Mouse (Mus musculus) thymus, adult 2 months (tissue): ENCODE results near the gene Dnajb1. TPM values are rescaled to one million over a fixed set of nuclear protein-coding genes. Genes with fewer than 3 reads are reported as not detected.
A peak's percentile ranks its signal among the peaks of the same experiment; 100 is the strongest.

Source experiments
- DNase-seq: peaks from one replicate; pipeline ENCODE4 v3.0.0; 2021
- H3K27ac ChIP-seq: fragments of 200-500 bp; 2 replicates; pipeline ENCODE4 v1.5.1; 2012; ENCODE audit warnings: low read length, control low read depth; ENCODE audit not compliant: control insufficient read depth, insufficient read depth
- H3K27me3 ChIP-seq: fragments of 200-500 bp; 2 replicates; pipeline ENCODE4 v1.6.1; 2012; ENCODE audit warnings: mild to moderate bottlenecking, low read length, moderate library complexity, mixed read lengths; ENCODE audit not compliant: control insufficient read depth, insufficient read depth
- H3K36me3 ChIP-seq: fragments of 200-500 bp; 2 replicates; pipeline ENCODE4 v1.6.1; 2012; ENCODE audit warnings: mild to moderate bottlenecking, low read length, moderate library complexity; ENCODE audit not compliant: control insufficient read depth, insufficient read depth
- H3K4me1 ChIP-seq: fragments of 200-500 bp; replicated peaks from 2 replicates; pipeline ENCODE4 v1.6.1; 2012; ENCODE audit warnings: low read length; ENCODE audit not compliant: control insufficient read depth, insufficient read depth
- H3K4me3 ChIP-seq: fragments of 200-500 bp; 2 replicates; pipeline ENCODE4 v1.5.1; 2012; ENCODE audit warnings: mild to moderate bottlenecking, low read length, control low read depth, moderate library complexity; ENCODE audit not compliant: control insufficient read depth, insufficient read depth
- CTCF ChIP-seq: fragments of 200-500 bp; IDR thresholded peaks from 2 replicates; pipeline ENCODE4 v1.5.1; 2012; ENCODE audit warnings: mild to moderate bottlenecking, control low read depth, low read length, moderate library complexity, borderline replicate concordance; ENCODE audit not compliant: control insufficient read depth, poor library complexity, insufficient read depth; ENCODE audit errors: extremely low read depth
- POLR2A ChIP-seq: fragments of 200-500 bp; IDR thresholded peaks from 2 replicates; pipeline ENCODE4 v1.6.1; 2012; ENCODE audit warnings: mild to moderate bottlenecking, low read length, control low read depth, moderate library complexity; ENCODE audit not compliant: control insufficient read depth, poor library complexity, insufficient read depth; ENCODE audit errors: extremely low read depth
- WGBS: fragments of 180-500 bp; shearing (Covaris S2); methylation state at CpG from one replicate; pipeline ENCODE4 v1.1.7; 2018; 5-methylcytosine and 5-hydroxymethylcytosine counted together
- polyA plus RNA-seq: library from polyadenylated mRNA; depleted of rRNA; stranded (reverse); fragments of >200 nt; gene quantifications from 2 replicates; pipeline ENCODE4 v1.2.3, GENCODE M21; 2012

The Dnajb1 gene
- polyA plus RNA-seq, 1 experiment: 87.1 TPM

DNA sequence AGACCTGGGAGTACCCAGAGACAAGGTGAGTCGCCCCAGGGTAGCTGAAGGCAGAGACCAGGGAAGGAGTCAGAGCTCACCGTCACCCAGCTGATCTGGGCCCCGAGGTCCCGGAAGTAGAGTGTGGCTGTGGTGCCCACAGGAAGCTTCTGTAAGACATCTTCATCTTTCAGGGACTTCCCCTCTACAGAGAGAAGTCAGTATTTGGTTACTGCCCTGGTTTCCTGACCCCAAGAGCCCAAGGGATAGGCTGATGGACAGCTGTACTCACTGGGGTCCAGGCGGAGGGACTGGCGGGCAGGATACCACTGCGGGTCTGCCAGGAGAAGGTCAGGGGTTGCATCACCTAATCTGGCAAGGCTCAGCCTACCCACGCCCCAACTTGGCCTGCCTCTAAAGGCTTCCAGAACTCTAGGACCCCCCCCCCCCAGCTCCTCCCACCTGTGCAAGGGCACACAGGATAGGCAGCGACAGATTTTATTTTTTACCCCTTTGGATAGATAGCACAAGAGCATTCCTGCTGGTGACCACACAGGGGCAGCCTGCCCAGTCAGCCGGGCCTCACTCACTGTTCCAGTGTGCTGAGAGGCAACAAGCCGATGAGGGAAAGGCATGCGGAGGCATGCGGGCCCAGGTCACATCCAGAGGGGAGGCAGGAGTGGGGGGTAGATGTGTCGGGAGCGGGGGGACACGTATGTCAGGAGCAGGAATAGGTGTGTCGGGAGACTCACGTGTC is 34.7 kb upstream of the Dnajb1 start:
- no peak for TF ChIP-seq CTCF
- peak; percentile 48 for TF ChIP-seq POLR2A
- DNase-seq: peak; percentile 71
- peak overlapping the region; percentile 57 for H3K4me3 ChIP-seq

GRCm38 (mm10) chr8:83574631-83575315 is 33.2 kb upstream of the Dnajb1 start:
- Histone ChIP-seq H3K4me1 (peaks cover 24% of the 10 kb centered on the region), H3K27me3 (no peaks in the 10 kb centered on the region), H3K27ac (no peak overlapping the region), H3K36me3 (peaks cover 8% of the 10 kb centered on the region), H3K4me3 (no peak overlapping the region)
- 90% methylated on average over 15 of the region's 15 CpGs for WGBS
- DNase-seq: no peak
- no peak for TF ChIP-seq POLR2A
- TF ChIP-seq CTCF: no peak

More for the DNA sequence above, 34.7 kb upstream of the Dnajb1 start:
- Histone ChIP-seq H3K27me3 (no peaks in the 10 kb centered on the region), H3K27ac (peak overlapping the region; percentile 89), H3K36me3 (peaks cover 8% of the 10 kb centered on the region), H3K4me1 (peaks cover 24% of the 10 kb centered on the region)
- WGBS: 44% methylated on average over 18 of the region's 18 CpGs

- no peak for DNase-seq
- 92% methylated on average over 17 of the region's 17 CpGs for WGBS
- H3K36me3 ChIP-seq: peaks cover 8% of the 10 kb centered on the region
- H3K4me1 ChIP-seq: peaks cover 21% of the 10 kb centered on the region
- no peak for TF ChIP-seq POLR2A
- TF ChIP-seq CTCF: no peak
- no peak overlapping the region for H3K27ac ChIP-seq
- no peak overlapping the region for H3K4me3 ChIP-seq
- no peaks in the 10 kb centered on the region for H3K27me3 ChIP-seq
Observed at GRCm38 (mm10) chr8:83575561-83576515, 32.2 kb upstream of the Dnajb1 start.

- H3K4me3 ChIP-seq: no peak overlapping the region
- no peak for DNase-seq
- 81% methylated on average over 4 of the region's 4 CpGs for WGBS
- peaks cover 21% of the 10 kb centered on the region for H3K4me1 ChIP-seq
- no peak for TF ChIP-seq POLR2A
- no peak for TF ChIP-seq CTCF
- H3K27me3 ChIP-seq: no peaks in the 10 kb centered on the region
- peaks cover 6% of the 10 kb centered on the region for H3K36me3 ChIP-seq
- H3K27ac ChIP-seq: no peak overlapping the region
Observed at GRCm38 (mm10) chr8:83576516-83576895, 31.5 kb upstream of the Dnajb1 start.

GRCm38 (mm10) chr8:83576921-83577320 is 31.1 kb upstream of the Dnajb1 start:
- Histone ChIP-seq H3K4me3 (no peak overlapping the region), H3K27ac (no peak overlapping the region), H3K36me3 (peaks cover 2% of the 10 kb centered on the region), H3K27me3 (no peaks in the 10 kb centered on the region), H3K4me1 (peaks cover 20% of the 10 kb centered on the region)
- 96% methylated on average over 4 of the region's 4 CpGs for WGBS
- TF ChIP-seq CTCF (no peak), POLR2A (no peak)
- no peak for DNase-seq

DNA sequence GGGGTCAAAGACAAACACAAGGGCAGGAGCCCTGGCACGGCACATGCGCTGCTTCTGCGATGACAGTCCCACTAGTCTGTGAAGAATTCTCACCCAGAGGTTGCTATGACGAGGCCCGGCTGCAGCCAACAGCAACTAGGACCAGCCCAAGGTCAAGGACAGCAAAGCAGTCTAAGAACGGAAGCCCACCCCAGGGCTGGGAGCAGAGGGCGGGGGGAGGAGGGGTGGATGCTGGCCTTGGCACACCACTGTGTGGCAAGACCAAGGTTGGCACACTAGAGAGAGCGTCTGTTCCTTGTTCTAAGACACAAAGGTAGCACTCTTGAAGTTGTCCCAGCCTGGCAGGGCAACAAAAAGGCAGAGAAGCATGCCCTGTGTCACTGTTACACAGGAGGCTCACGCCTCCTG is 30.6 kb upstream of the Dnajb1 start:
- Histone ChIP-seq H3K27ac (no peak overlapping the region), H3K4me3 (no peak overlapping the region), H3K36me3 (no peaks in the 10 kb centered on the region), H3K4me1 (peaks cover 15% of the 10 kb centered on the region), H3K27me3 (no peaks in the 10 kb centered on the region)
- DNase-seq: no peak
- TF ChIP-seq CTCF (no peak), POLR2A (no peak)
- WGBS: 97% methylated on average over 9 of the region's 9 CpGs
